Mouse (Mus musculus): ENCODE results near the gene Rreb1. TPM values are rescaled to one million over a fixed set of nuclear protein-coding genes. Genes with fewer than 3 reads are reported as not detected.

Rreb1 gene
- polyA plus RNA-seq, 1 experiment from 2014 or later: 17.1 TPM

- WGBS: 76% methylated on average over 15 of the region's 15 CpGs
Measured at GRCm38 (mm10) chr13:37966256-37967051, 188.3 kb downstream of the Rreb1 start.

GRCm38 (mm10) chr13:37967052-37967437 is 188.8 kb downstream of the Rreb1 start:
- ATAC-seq (ENCODE audit: insufficient number of reproducible peaks, low FRiP score): no peak
- H3K27ac ChIP-seq (ENCODE audit: poor library complexity, severe bottlenecking): no peak overlapping the region
- no peak overlapping the region for H3K9ac ChIP-seq

More at GRCm38 (mm10) chr13:37966256-37967051, 188.3 kb downstream of the Rreb1 start:
- Histone ChIP-seq H3K27me3 (replicated peaks) (no peaks in the 10 kb centered on the region), H3K27ac (ENCODE audit: poor library complexity, severe bottlenecking) (no peak overlapping the region), H3K9ac (no peak overlapping the region), H3K36me3 (no peaks in the 10 kb centered on the region; the same call in 1 of the 2 replicates), H3K4me3 (no peak overlapping the region), H3K4me2 (no peak overlapping the region), H3K4me1 (replicated peaks) (peaks cover 46% of the 10 kb centered on the region), H3K9me3 (replicated peaks) (no peaks in the 10 kb centered on the region)
- no peak for ATAC-seq (ENCODE audit: insufficient number of reproducible peaks, low FRiP score)

GRCm38 (mm10) chr13:37967565-37967964 is 189.4 kb downstream of the Rreb1 start:
- ATAC-seq (ENCODE audit: insufficient number of reproducible peaks, low FRiP score): no peak
- Histone ChIP-seq H3K4me2 (no peak overlapping the region; the same call in 1 of the 2 replicates), H3K9ac (no peak overlapping the region), H3K4me1 (replicated peaks) (peaks cover 51% of the 10 kb centered on the region), H3K27me3 (replicated peaks) (no peaks in the 10 kb centered on the region), H3K27ac (ENCODE audit: poor library complexity, severe bottlenecking) (no peak overlapping the region), H3K4me3 (no peak overlapping the region), H3K9me3 (replicated peaks) (no peaks in the 10 kb centered on the region), H3K36me3 (peaks cover 2% of the 10 kb centered on the region; the same call in 1 of the 2 replicates)
- WGBS: 67% methylated on average over 10 of the region's 10 CpGs

More at GRCm38 (mm10) chr13:37967052-37967437, 188.8 kb downstream of the Rreb1 start:
- Histone ChIP-seq H3K4me1 (replicated peaks) (peaks cover 51% of the 10 kb centered on the region), H3K4me3 (no peak overlapping the region), H3K27me3 (replicated peaks) (no peaks in the 10 kb centered on the region), H3K9me3 (replicated peaks) (no peaks in the 10 kb centered on the region), H3K4me2 (no peak overlapping the region; the same call in none of the 2 replicates), H3K36me3 (no peaks in the 10 kb centered on the region; the same call in 1 of the 2 replicates)
- 42% methylated on average over 12 of the region's 12 CpGs for whole genome bisulfite sequencing

GRCm38 (mm10) chr13:37969337-37969736 is 191.1 kb downstream of the Rreb1 start:
- H3K36me3 ChIP-seq: peaks cover 8% of the 10 kb centered on the region; the same call in 1 of the 2 replicates
- H3K27ac ChIP-seq (ENCODE audit: poor library complexity, severe bottlenecking): no peak overlapping the region
- H3K4me3 ChIP-seq: no peak overlapping the region
- H3K9ac ChIP-seq: no peak overlapping the region
- WGBS: 9% methylated on average over 14 of the region's 14 CpGs
- H3K9me3 ChIP-seq (replicated peaks): no peaks in the 10 kb centered on the region
- no peak for ATAC-seq (ENCODE audit: insufficient number of reproducible peaks, low FRiP score)
- no peak overlapping the region for H3K4me2 ChIP-seq
- H3K27me3 ChIP-seq (replicated peaks): no peaks in the 10 kb centered on the region
- peaks cover 43% of the 10 kb centered on the region for H3K4me1 ChIP-seq (replicated peaks)

- Histone ChIP-seq H3K27ac (ENCODE audit: poor library complexity, severe bottlenecking) (no peak overlapping the region), H3K4me3 (no peak overlapping the region), H3K27me3 (replicated peaks) (no peaks in the 10 kb centered on the region), H3K4me1 (replicated peaks) (peaks cover 37% of the 10 kb centered on the region), H3K9ac (no peak overlapping the region), H3K9me3 (replicated peaks) (no peaks in the 10 kb centered on the region), H3K36me3 (peaks cover 8% of the 10 kb centered on the region; the same call in 1 of the 2 replicates), H3K4me2 (no peak overlapping the region)
- ATAC-seq (ENCODE audit: insufficient number of reproducible peaks, low FRiP score): no peak
- WGBS: 36% methylated on average over 8 of the region's 8 CpGs
Measured at GRCm38 (mm10) chr13:37969988-37970387, 191.8 kb downstream of the Rreb1 start.

- Histone ChIP-seq H3K36me3 (peaks cover 17% of the 10 kb centered on the region), H3K9me3 (replicated peaks) (no peaks in the 10 kb centered on the region), H3K4me3 (no peak overlapping the region), H3K27ac (ENCODE audit: poor library complexity, severe bottlenecking) (peak overlapping the region; percentile 29; the same call in 1 of the 2 replicates), H3K4me2 (no peak overlapping the region), H3K4me1 (replicated peaks) (peaks cover 26% of the 10 kb centered on the region), H3K27me3 (replicated peaks) (no peaks in the 10 kb centered on the region), H3K9ac (no peak overlapping the region)
- peak; percentile 46; the same call in 1 of the 2 replicates for ATAC-seq (ENCODE audit: insufficient number of reproducible peaks, low FRiP score)
- 69% methylated on average over 11 of the region's 11 CpGs for WGBS
Measured at GRCm38 (mm10) chr13:37970887-37971530, 192.8 kb downstream of the Rreb1 start.

GRCm38 (mm10) chr13:37974036-37974435 is 195.8 kb downstream of the Rreb1 start:
- no peak overlapping the region for H3K9ac ChIP-seq
- WGBS: 81% methylated on average over 6 of the region's 6 CpGs
- peaks cover 42% of the 10 kb centered on the region for H3K36me3 ChIP-seq
- peak overlapping the region; percentile 6; the same call in 1 of the 2 replicates for H3K27ac ChIP-seq (ENCODE audit: poor library complexity, severe bottlenecking)
- no peaks in the 10 kb centered on the region for H3K9me3 ChIP-seq (replicated peaks)
- H3K27me3 ChIP-seq (replicated peaks): no peaks in the 10 kb centered on the region
- H3K4me2 ChIP-seq: no peak overlapping the region
- no peak overlapping the region for H3K4me3 ChIP-seq
- peaks cover 9% of the 10 kb centered on the region; the same call in 1 of the 2 replicates for H3K4me1 ChIP-seq (replicated peaks)
- ATAC-seq (ENCODE audit: insufficient number of reproducible peaks, low FRiP score): no peak

- 81% methylated on average over 5 of the region's 5 CpGs for WGBS
- no peak for ATAC-seq (ENCODE audit: insufficient number of reproducible peaks, low FRiP score)
- Histone ChIP-seq H3K9ac (no peak overlapping the region), H3K27me3 (replicated peaks) (no peaks in the 10 kb centered on the region), H3K4me1 (replicated peaks) (peaks cover 9% of the 10 kb centered on the region; the same call in 1 of the 2 replicates), H3K4me3 (no peak overlapping the region), H3K9me3 (replicated peaks) (no peaks in the 10 kb centered on the region), H3K27ac (ENCODE audit: poor library complexity, severe bottlenecking) (no peak overlapping the region), H3K36me3 (peaks cover 49% of the 10 kb centered on the region), H3K4me2 (no peak overlapping the region)
Measured at GRCm38 (mm10) chr13:37974731-37975130, 196.5 kb downstream of the Rreb1 start.

- Histone ChIP-seq H3K27me3 (replicated peaks) (no peaks in the 10 kb centered on the region), H3K36me3 (peaks cover 83% of the 10 kb centered on the region), H3K4me1 (replicated peaks) (no peaks in the 10 kb centered on the region), H3K4me2 (no peak overlapping the region), H3K9me3 (replicated peaks) (no peaks in the 10 kb centered on the region), H3K4me3 (no peak overlapping the region), H3K9ac (no peak overlapping the region), H3K27ac (ENCODE audit: poor library complexity, severe bottlenecking) (no peak overlapping the region)
- WGBS: 95% methylated on average over 12 of the region's 12 CpGs
- ATAC-seq (ENCODE audit: insufficient number of reproducible peaks, low FRiP score): no peak
Measured at GRCm38 (mm10) chr13:37979506-37979905, 201.3 kb downstream of the Rreb1 start.

GRCm38 (mm10) chr13:37980346-37980745 is 202.1 kb downstream of the Rreb1 start:
- Histone ChIP-seq H3K36me3 (peaks cover 85% of the 10 kb centered on the region), H3K27me3 (replicated peaks) (no peaks in the 10 kb centered on the region), H3K4me3 (no peak overlapping the region), H3K27ac (ENCODE audit: poor library complexity, severe bottlenecking) (no peak overlapping the region), H3K9me3 (replicated peaks) (no peaks in the 10 kb centered on the region), H3K9ac (no peak overlapping the region), H3K4me1 (replicated peaks) (no peaks in the 10 kb centered on the region), H3K4me2 (no peak overlapping the region)
- 91% methylated on average over 10 of the region's 10 CpGs for WGBS
- no peak for ATAC-seq (ENCODE audit: insufficient number of reproducible peaks, low FRiP score)

GRCm38 (mm10) chr13:37981063-37981462 is 202.9 kb downstream of the Rreb1 start:
- H3K9ac ChIP-seq: no peak overlapping the region
- no peaks in the 10 kb centered on the region for H3K9me3 ChIP-seq (replicated peaks)
- 90% methylated on average over 5 of the region's 5 CpGs for WGBS
- H3K4me1 ChIP-seq (replicated peaks): no peaks in the 10 kb centered on the region
- H3K27ac ChIP-seq (ENCODE audit: poor library complexity, severe bottlenecking): no peak overlapping the region
- no peak overlapping the region for H3K4me3 ChIP-seq
- ATAC-seq (ENCODE audit: insufficient number of reproducible peaks, low FRiP score): no peak
- H3K36me3 ChIP-seq: peaks cover 83% of the 10 kb centered on the region
- H3K4me2 ChIP-seq: no peak overlapping the region
- no peaks in the 10 kb centered on the region for H3K27me3 ChIP-seq (replicated peaks)
